Mouse (Mus musculus): ENCODE measurements around the gene Gm28053. TPM values are rescaled to one million over a fixed set of nuclear protein-coding genes. Genes with fewer than 3 reads are reported as not detected.
"Not testable (repeated sequence)": the region's sequence is repeated elsewhere in the genome, so short reads cannot be mapped to it uniquely, and the experiment has no call there.

Gm28053 gene
- polyA plus RNA-seq, 1 experiment from 2014 or later, result 0.59 TPM

GRCm38 (mm10) chr6:48681472-48682090 lies 36.8 kb upstream of the Gm28053 start:
- no peaks in the 10 kb centered on the region for H3K36me3 ChIP-seq (ENCODE audit: control insufficient read depth, insufficient read depth, low read length)
- ATAC-seq (ENCODE audit: low FRiP score, low TSS enrichment) (no peak), DNase-seq (ENCODE audit: low spot score) (no peak)
- 68% methylated on average over 3 of the region's 3 CpGs for WGBS
- H3K27me3 ChIP-seq (ENCODE audit: control insufficient read depth, insufficient read depth, low read length), result no peaks in the 10 kb centered on the region
- H3K27ac ChIP-seq (replicated peaks), result no peak overlapping the region
- no peaks in the 10 kb centered on the region for H3K9me3 ChIP-seq (ENCODE audit: control insufficient read depth, low read length)
- H3K4me3 ChIP-seq (ENCODE audit: low read depth, low read length), result no peak overlapping the region
- no peaks in the 10 kb centered on the region for H3K4me1 ChIP-seq (replicated peaks; ENCODE audit: control insufficient read depth, insufficient read depth)
- H3K9ac ChIP-seq (ENCODE audit: low read length), result no peak overlapping the region
- TF ChIP-seq CTCF (IDR thresholded peaks at IDR 0.05; ENCODE audit: low read depth) (no peak), EP300 (optimal IDR thresholded peaks at IDR 0.05) (no peak)
- no peak overlapping the region for H3K4me2 ChIP-seq (replicated peaks; ENCODE audit: low read depth)

- no peak overlapping the region for H3K27ac ChIP-seq (replicated peaks)
- H3K9ac ChIP-seq (ENCODE audit: low read length), result no peak overlapping the region
- DNase-seq (ENCODE audit: low spot score), result no peak
- no peaks in the 10 kb centered on the region for H3K27me3 ChIP-seq (ENCODE audit: control insufficient read depth, insufficient read depth, low read length)
- TF ChIP-seq CTCF (IDR thresholded peaks at IDR 0.05; ENCODE audit: low read depth) (no peak), EP300 (optimal IDR thresholded peaks at IDR 0.05) (no peak)
- no peaks in the 10 kb centered on the region for H3K36me3 ChIP-seq (ENCODE audit: control insufficient read depth, insufficient read depth, low read length)
- no peaks in the 10 kb centered on the region for H3K4me1 ChIP-seq (replicated peaks; ENCODE audit: control insufficient read depth, insufficient read depth)
- WGBS, result 61% methylated on average over 4 of the region's 4 CpGs
- no peaks in the 10 kb centered on the region for H3K9me3 ChIP-seq (ENCODE audit: control insufficient read depth, low read length)
- no peak overlapping the region for H3K4me3 ChIP-seq (ENCODE audit: low read depth, low read length)
- ATAC-seq (ENCODE audit: low FRiP score, low TSS enrichment), result no peak
- no peak overlapping the region for H3K4me2 ChIP-seq (replicated peaks; ENCODE audit: low read depth)
Observed at GRCm38 (mm10) chr6:48682271-48682670, 36.1 kb upstream of the Gm28053 start.

DNA sequence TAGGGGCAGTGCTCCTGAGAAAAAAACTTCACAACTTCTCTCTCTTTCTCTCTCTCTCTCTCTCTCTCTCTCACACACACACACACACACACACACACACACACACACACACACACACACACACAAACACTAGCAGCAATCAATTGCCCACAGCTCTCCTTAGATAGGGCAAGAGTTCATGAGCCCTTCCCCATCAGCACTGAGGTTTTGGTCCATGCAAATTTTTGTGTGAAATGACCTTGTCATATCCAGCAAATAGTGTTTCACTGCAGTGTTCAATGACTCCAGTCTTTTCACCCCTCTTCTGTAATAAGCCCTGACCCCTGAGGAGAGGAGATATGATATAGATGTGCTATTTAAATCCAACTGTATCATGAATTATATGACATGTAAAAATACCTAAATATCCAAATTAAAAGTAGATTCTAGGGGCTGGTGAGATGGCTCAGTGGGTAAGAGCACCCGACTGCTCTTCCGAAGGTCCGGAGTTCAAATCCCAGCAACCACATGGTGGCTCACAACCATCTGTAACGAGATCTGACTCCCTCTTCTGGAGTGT lies 35.1 kb upstream of the Gm28053 start:
- H3K9me3 ChIP-seq (ENCODE audit: control insufficient read depth, low read length); H3K4me3 ChIP-seq (ENCODE audit: low read depth, low read length); H3K9ac ChIP-seq (ENCODE audit: low read length); H3K4me2 ChIP-seq (replicated peaks; ENCODE audit: low read depth); H3K27me3 ChIP-seq (ENCODE audit: control insufficient read depth, insufficient read depth, low read length); H3K4me1 ChIP-seq (replicated peaks; ENCODE audit: control insufficient read depth, insufficient read depth); ATAC-seq (ENCODE audit: low FRiP score, low TSS enrichment); H3K27ac ChIP-seq (replicated peaks); DNase-seq (ENCODE audit: low spot score); H3K36me3 ChIP-seq (ENCODE audit: control insufficient read depth, insufficient read depth, low read length): not testable (repeated sequence)
- WGBS, result 98% methylated on average over 3 of the region's 4 CpGs

DNA sequence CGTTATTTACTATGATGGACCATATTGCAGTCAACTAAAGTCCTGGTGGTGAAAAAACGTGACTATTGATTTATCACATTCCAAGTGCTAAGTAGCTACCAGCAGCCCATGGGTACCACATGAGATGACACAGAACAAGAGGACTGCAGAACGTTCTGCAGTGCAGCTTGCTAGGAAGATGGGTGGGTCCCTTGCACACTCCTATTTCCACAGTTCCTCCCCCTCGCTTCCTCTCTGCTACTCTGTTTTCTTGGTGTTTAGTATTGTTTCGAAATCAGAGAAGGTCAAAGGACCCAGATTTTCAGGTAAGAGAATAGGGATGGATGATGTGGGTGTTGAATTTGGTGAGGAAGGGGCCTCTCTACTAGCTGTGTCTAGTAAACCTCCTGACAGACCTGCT lies 34.1 kb upstream of the Gm28053 start, which contains the start of gene Gimap4:
Gene Gimap4 (plus strand): TSS at position 231 of the 400 bp plus-strand sequence.
- H3K4me1 ChIP-seq (replicated peaks; ENCODE audit: control insufficient read depth, insufficient read depth), result no peaks in the 10 kb centered on the region
- peak; percentile 2 for DNase-seq (ENCODE audit: low spot score)
- no peaks in the 10 kb centered on the region for H3K27me3 ChIP-seq (ENCODE audit: control insufficient read depth, insufficient read depth, low read length)
- H3K9me3 ChIP-seq (ENCODE audit: control insufficient read depth, low read length), result no peaks in the 10 kb centered on the region
- WGBS, result 62% methylated on average over 5 of the region's 5 CpGs
- no peak within 1 kb of the TSS for H3K4me3 ChIP-seq (ENCODE audit: low read depth, low read length)
- H3K36me3 ChIP-seq (ENCODE audit: control insufficient read depth, insufficient read depth, low read length), result no peaks in the 10 kb centered on the region
- no peak for ATAC-seq (ENCODE audit: low FRiP score, low TSS enrichment)
- H3K27ac ChIP-seq (replicated peaks), result no peak within 1 kb of the TSS; the same call in 1 of the 2 replicates
- H3K9ac ChIP-seq (ENCODE audit: low read length), result no peak within 1 kb of the TSS
- TF ChIP-seq EP300 (optimal IDR thresholded peaks at IDR 0.05) (no peak), CTCF (IDR thresholded peaks at IDR 0.05; ENCODE audit: low read depth) (no peak)
- H3K4me2 ChIP-seq (replicated peaks; ENCODE audit: low read depth), result no peak within 1 kb of the TSS

- H3K9ac ChIP-seq (ENCODE audit: low read length), result no peak overlapping the region
- no peak overlapping the region for H3K4me2 ChIP-seq (replicated peaks; ENCODE audit: low read depth)
- H3K9me3 ChIP-seq (ENCODE audit: control insufficient read depth, low read length), result no peaks in the 10 kb centered on the region
- TF ChIP-seq CTCF (IDR thresholded peaks at IDR 0.05; ENCODE audit: low read depth) (no peak), EP300 (optimal IDR thresholded peaks at IDR 0.05) (no peak)
- no peak overlapping the region; the same call in 1 of the 2 replicates for H3K27ac ChIP-seq (replicated peaks)
- 56% methylated on average over 4 of the region's 4 CpGs for WGBS
- no peaks in the 10 kb centered on the region for H3K36me3 ChIP-seq (ENCODE audit: control insufficient read depth, insufficient read depth, low read length)
- DNase-seq (ENCODE audit: low spot score), result no peak
- H3K4me1 ChIP-seq (replicated peaks; ENCODE audit: control insufficient read depth, insufficient read depth), result no peaks in the 10 kb centered on the region
- no peak for ATAC-seq (ENCODE audit: low FRiP score, low TSS enrichment)
- no peak overlapping the region for H3K4me3 ChIP-seq (ENCODE audit: low read depth, low read length)
- H3K27me3 ChIP-seq (ENCODE audit: control insufficient read depth, insufficient read depth, low read length), result no peaks in the 10 kb centered on the region
Observed at GRCm38 (mm10) chr6:48684806-48685205, 33.6 kb upstream of the Gm28053 start.

DNA sequence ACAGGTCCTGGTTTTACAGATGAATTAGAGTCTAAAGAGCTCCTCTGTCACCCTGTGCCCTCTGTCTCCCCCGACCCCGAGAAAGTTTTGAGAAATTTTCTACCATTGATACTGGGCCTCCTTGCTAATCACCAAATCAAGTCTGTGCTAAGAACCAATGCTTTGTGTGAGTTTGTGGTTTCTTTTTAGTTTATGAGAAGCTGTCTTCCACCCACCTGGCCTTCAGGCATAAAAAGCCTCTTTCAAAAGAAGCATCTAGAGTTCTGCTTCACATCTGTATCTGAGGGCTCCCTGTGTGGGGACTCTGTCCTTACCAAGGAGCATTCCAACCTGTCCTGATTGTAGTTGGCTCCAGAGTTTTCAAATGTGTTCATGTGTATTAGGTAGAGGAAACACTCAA lies 33.2 kb upstream of the Gm28053 start:
- Histone ChIP-seq H3K27ac (replicated peaks) (peak overlapping the region; percentile 8; the same call in 1 of the 2 replicates), H3K36me3 (ENCODE audit: control insufficient read depth, insufficient read depth, low read length) (no peaks in the 10 kb centered on the region), H3K4me2 (replicated peaks; ENCODE audit: low read depth) (no peak overlapping the region), H3K27me3 (ENCODE audit: control insufficient read depth, insufficient read depth, low read length) (no peaks in the 10 kb centered on the region), H3K9ac (ENCODE audit: low read length) (no peak overlapping the region), H3K9me3 (ENCODE audit: control insufficient read depth, low read length) (no peaks in the 10 kb centered on the region), H3K4me3 (ENCODE audit: low read depth, low read length) (no peak overlapping the region), H3K4me1 (replicated peaks; ENCODE audit: control insufficient read depth, insufficient read depth) (no peaks in the 10 kb centered on the region)
- no peak for TF ChIP-seq CTCF (IDR thresholded peaks at IDR 0.05; ENCODE audit: low read depth)
- no peak for TF ChIP-seq EP300 (optimal IDR thresholded peaks at IDR 0.05)
- 75% methylated on average over 2 of the region's 2 CpGs for WGBS
- ATAC-seq (ENCODE audit: low FRiP score, low TSS enrichment), result no peak
- DNase-seq (ENCODE audit: low spot score), result no peak

Data from stomach, postnatal 0 days (tissue).